Mouse (Mus musculus) cerebellum, adult 8-10 months (tissue): ENCODE measurements around the gene Aldh1a2.

ENCODE experiments used
- DNase-seq: peaks from one replicate; pipeline ENCODE4 v3.0.0; 2022

Aldh1a2 gene

GRCm38 (mm10) chr9:71290730-71291129 lies 75.1 kb downstream of the Aldh1a2 start:
- DNase-seq = no peak

- DNase-seq = no peak
Measured at GRCm38 (mm10) chr9:71295501-71295900, 79.9 kb downstream of the Aldh1a2 start.

GRCm38 (mm10) chr9:71303594-71303993 lies 88.0 kb downstream of the Aldh1a2 start:
- DNase-seq = no peak

- DNase-seq = no peak
Measured at GRCm38 (mm10) chr9:71307106-71307789, 91.7 kb downstream of the Aldh1a2 start.

- DNase-seq = no peak
Measured at GRCm38 (mm10) chr9:71315960-71316359, 100.4 kb downstream of the Aldh1a2 start.

- DNase-seq = no peak
Measured at GRCm38 (mm10) chr9:71317096-71317920, 101.7 kb downstream of the Aldh1a2 start.

GRCm38 (mm10) chr9:71317921-71318241 lies 102.3 kb downstream of the Aldh1a2 start:
- DNase-seq = no peak

GRCm38 (mm10) chr9:71319776-71320175 lies 104.2 kb downstream of the Aldh1a2 start:
- no peak for DNase-seq

GRCm38 (mm10) chr9:71320246-71321155 lies 104.9 kb downstream of the Aldh1a2 start:
- DNase-seq = no peak

- DNase-seq = no peak
Measured at GRCm38 (mm10) chr9:71321436-71321835, 105.8 kb downstream of the Aldh1a2 start.

- no peak for DNase-seq
Measured at GRCm38 (mm10) chr9:71321871-71322270, 106.3 kb downstream of the Aldh1a2 start.

GRCm38 (mm10) chr9:71323303-71323952 lies 107.8 kb downstream of the Aldh1a2 start:
- no peak for DNase-seq

GRCm38 (mm10) chr9:71324060-71324459 lies 108.5 kb downstream of the Aldh1a2 start:
- no peak for DNase-seq

GRCm38 (mm10) chr9:71326261-71326660 lies 110.7 kb downstream of the Aldh1a2 start:
- DNase-seq = no peak

GRCm38 (mm10) chr9:71331661-71332060 lies 116.1 kb downstream of the Aldh1a2 start:
- no peak for DNase-seq

GRCm38 (mm10) chr9:71336674-71337073 lies 121.1 kb downstream of the Aldh1a2 start:
- no peak for DNase-seq

GRCm38 (mm10) chr9:71337425-71337824 lies 121.8 kb downstream of the Aldh1a2 start:
- DNase-seq = no peak

- no peak for DNase-seq
Measured at GRCm38 (mm10) chr9:71340116-71340515, 124.5 kb downstream of the Aldh1a2 start.
